Mouse (Mus musculus): ENCODE measurements around the gene Glis1. TPM values are rescaled to one million over a fixed set of nuclear protein-coding genes. Genes with fewer than 3 reads are reported as not detected.
A peak's percentile ranks its signal among the peaks of the same experiment; 100 is the strongest.

Glis1 gene
- polyA plus RNA-seq, 1 experiment, result 2.8 TPM

GRCm38 (mm10) chr4:107622296-107622695 lies 187.9 kb downstream of the Glis1 start:
- H3K4me3 ChIP-seq (ENCODE audit: control insufficient read depth, low read depth, low read length), result no peak overlapping the region
- TF ChIP-seq POLR2A (IDR thresholded peaks at IDR 0.05; ENCODE audit: control insufficient read depth, low read depth, low read length), result no peak
- no peak for TF ChIP-seq CTCF (IDR thresholded peaks at IDR 0.05; ENCODE audit: control insufficient read depth, insufficient read depth, insufficient replicate concordance, low read depth, low read length)
- H3K4me1 ChIP-seq (ENCODE audit: control insufficient read depth, insufficient read depth, low read length), result no peaks in the 10 kb centered on the region
- H3K27me3 ChIP-seq (ENCODE audit: control insufficient read depth, insufficient read depth, low read length), result no peaks in the 10 kb centered on the region
- H3K36me3 ChIP-seq (ENCODE audit: control insufficient read depth, insufficient read depth, low read length), result no peaks in the 10 kb centered on the region
- H3K27ac ChIP-seq (ENCODE audit: control insufficient read depth, insufficient read depth, low read depth, low read length), result no peak overlapping the region

- Histone ChIP-seq H3K27ac (ENCODE audit: control insufficient read depth, insufficient read depth, low read depth, low read length) (no peak overlapping the region), H3K36me3 (ENCODE audit: control insufficient read depth, insufficient read depth, low read length) (no peaks in the 10 kb centered on the region), H3K27me3 (ENCODE audit: control insufficient read depth, insufficient read depth, low read length) (no peaks in the 10 kb centered on the region), H3K4me1 (ENCODE audit: control insufficient read depth, insufficient read depth, low read length) (no peaks in the 10 kb centered on the region), H3K4me3 (ENCODE audit: control insufficient read depth, low read depth, low read length) (no peak overlapping the region)
- TF ChIP-seq POLR2A (IDR thresholded peaks at IDR 0.05; ENCODE audit: control insufficient read depth, low read depth, low read length), result no peak
- TF ChIP-seq CTCF (IDR thresholded peaks at IDR 0.05; ENCODE audit: control insufficient read depth, insufficient read depth, insufficient replicate concordance, low read depth, low read length), result no peak
Measured at GRCm38 (mm10) chr4:107623916-107624315, 189.5 kb downstream of the Glis1 start.

- Histone ChIP-seq H3K27ac (ENCODE audit: control insufficient read depth, insufficient read depth, low read depth, low read length) (no peak overlapping the region), H3K4me3 (ENCODE audit: control insufficient read depth, low read depth, low read length) (no peak overlapping the region), H3K27me3 (ENCODE audit: control insufficient read depth, insufficient read depth, low read length) (no peaks in the 10 kb centered on the region), H3K4me1 (ENCODE audit: control insufficient read depth, insufficient read depth, low read length) (no peaks in the 10 kb centered on the region), H3K36me3 (ENCODE audit: control insufficient read depth, insufficient read depth, low read length) (no peaks in the 10 kb centered on the region)
- TF ChIP-seq CTCF (IDR thresholded peaks at IDR 0.05; ENCODE audit: control insufficient read depth, insufficient read depth, insufficient replicate concordance, low read depth, low read length) (no peak), POLR2A (IDR thresholded peaks at IDR 0.05; ENCODE audit: control insufficient read depth, low read depth, low read length) (no peak)
Measured at GRCm38 (mm10) chr4:107624951-107625350, 190.6 kb downstream of the Glis1 start.

- Histone ChIP-seq H3K4me1 (ENCODE audit: control insufficient read depth, insufficient read depth, low read length) (no peaks in the 10 kb centered on the region), H3K27me3 (ENCODE audit: control insufficient read depth, insufficient read depth, low read length) (no peaks in the 10 kb centered on the region), H3K36me3 (ENCODE audit: control insufficient read depth, insufficient read depth, low read length) (no peaks in the 10 kb centered on the region), H3K27ac (ENCODE audit: control insufficient read depth, insufficient read depth, low read depth, low read length) (no peak overlapping the region), H3K4me3 (ENCODE audit: control insufficient read depth, low read depth, low read length) (no peak overlapping the region)
- TF ChIP-seq POLR2A (IDR thresholded peaks at IDR 0.05; ENCODE audit: control insufficient read depth, low read depth, low read length) (no peak), CTCF (IDR thresholded peaks at IDR 0.05; ENCODE audit: control insufficient read depth, insufficient read depth, insufficient replicate concordance, low read depth, low read length) (no peak)
Measured at GRCm38 (mm10) chr4:107628226-107628625, 193.8 kb downstream of the Glis1 start.

- Histone ChIP-seq H3K27me3 (ENCODE audit: control insufficient read depth, insufficient read depth, low read length) (no peaks in the 10 kb centered on the region), H3K27ac (ENCODE audit: control insufficient read depth, insufficient read depth, low read depth, low read length) (no peak overlapping the region), H3K4me3 (ENCODE audit: control insufficient read depth, low read depth, low read length) (no peak overlapping the region), H3K36me3 (ENCODE audit: control insufficient read depth, insufficient read depth, low read length) (no peaks in the 10 kb centered on the region), H3K4me1 (ENCODE audit: control insufficient read depth, insufficient read depth, low read length) (no peaks in the 10 kb centered on the region)
- TF ChIP-seq CTCF (IDR thresholded peaks at IDR 0.05; ENCODE audit: control insufficient read depth, insufficient read depth, insufficient replicate concordance, low read depth, low read length) (no peak), POLR2A (IDR thresholded peaks at IDR 0.05; ENCODE audit: control insufficient read depth, low read depth, low read length) (no peak)
Measured at GRCm38 (mm10) chr4:107628921-107629411, 194.6 kb downstream of the Glis1 start.

GRCm38 (mm10) chr4:107634631-107635030 lies 200.2 kb downstream of the Glis1 start:
- Histone ChIP-seq H3K36me3 (ENCODE audit: control insufficient read depth, insufficient read depth, low read length) (no peaks in the 10 kb centered on the region), H3K4me3 (ENCODE audit: control insufficient read depth, low read depth, low read length) (no peak overlapping the region), H3K27ac (ENCODE audit: control insufficient read depth, insufficient read depth, low read depth, low read length) (no peak overlapping the region), H3K27me3 (ENCODE audit: control insufficient read depth, insufficient read depth, low read length) (no peaks in the 10 kb centered on the region), H3K4me1 (ENCODE audit: control insufficient read depth, insufficient read depth, low read length) (no peaks in the 10 kb centered on the region)
- TF ChIP-seq POLR2A (IDR thresholded peaks at IDR 0.05; ENCODE audit: control insufficient read depth, low read depth, low read length) (no peak), CTCF (IDR thresholded peaks at IDR 0.05; ENCODE audit: control insufficient read depth, insufficient read depth, insufficient replicate concordance, low read depth, low read length) (no peak)

GRCm38 (mm10) chr4:107636099-107636498 lies 201.7 kb downstream of the Glis1 start:
- no peaks in the 10 kb centered on the region for H3K27me3 ChIP-seq (ENCODE audit: control insufficient read depth, insufficient read depth, low read length)
- no peak overlapping the region for H3K4me3 ChIP-seq (ENCODE audit: control insufficient read depth, low read depth, low read length)
- no peak for TF ChIP-seq POLR2A (IDR thresholded peaks at IDR 0.05; ENCODE audit: control insufficient read depth, low read depth, low read length)
- TF ChIP-seq CTCF (IDR thresholded peaks at IDR 0.05; ENCODE audit: control insufficient read depth, insufficient read depth, insufficient replicate concordance, low read depth, low read length), result no peak
- H3K4me1 ChIP-seq (ENCODE audit: control insufficient read depth, insufficient read depth, low read length), result no peaks in the 10 kb centered on the region
- no peaks in the 10 kb centered on the region for H3K36me3 ChIP-seq (ENCODE audit: control insufficient read depth, insufficient read depth, low read length)
- no peak overlapping the region for H3K27ac ChIP-seq (ENCODE audit: control insufficient read depth, insufficient read depth, low read depth, low read length)

GRCm38 (mm10) chr4:107637670-107638069 lies 203.3 kb downstream of the Glis1 start:
- Histone ChIP-seq H3K4me3 (ENCODE audit: control insufficient read depth, low read depth, low read length) (no peak overlapping the region), H3K36me3 (ENCODE audit: control insufficient read depth, insufficient read depth, low read length) (no peaks in the 10 kb centered on the region), H3K27me3 (ENCODE audit: control insufficient read depth, insufficient read depth, low read length) (no peaks in the 10 kb centered on the region), H3K27ac (ENCODE audit: control insufficient read depth, insufficient read depth, low read depth, low read length) (no peak overlapping the region), H3K4me1 (ENCODE audit: control insufficient read depth, insufficient read depth, low read length) (no peaks in the 10 kb centered on the region)
- TF ChIP-seq POLR2A (IDR thresholded peaks at IDR 0.05; ENCODE audit: control insufficient read depth, low read depth, low read length), result no peak
- TF ChIP-seq CTCF (IDR thresholded peaks at IDR 0.05; ENCODE audit: control insufficient read depth, insufficient read depth, insufficient replicate concordance, low read depth, low read length), result peak; percentile 14

Data from testis, adult 2 months (tissue).